ENCODE assay signal across 7 mouse cellular contexts in the genomic region with DNA sequence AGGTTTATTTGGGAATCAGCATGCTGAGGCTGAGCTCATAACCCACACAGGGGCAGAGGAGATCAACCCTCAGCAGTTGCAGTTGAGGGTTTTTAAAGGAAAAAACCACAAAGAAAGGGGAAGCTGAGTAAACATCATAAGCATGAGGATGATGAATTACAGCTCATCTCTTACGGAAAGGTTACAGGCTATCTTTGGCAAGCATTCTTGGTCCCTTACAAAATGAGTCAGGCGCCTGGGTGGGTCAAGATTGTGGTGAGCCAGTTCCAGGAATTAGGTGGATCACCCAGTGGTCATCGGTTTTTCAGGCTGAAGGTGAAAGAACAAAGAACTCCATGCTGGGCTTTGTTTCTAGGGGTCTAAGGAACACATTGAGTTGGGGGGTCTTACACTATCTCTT.
DNase-seq lines count a peak whose midpoint lies in the region; TF ChIP-seq lines count a peak whose summit lies in the region.
"Not testable (repeated sequence)": the region's sequence is repeated elsewhere in the genome, so short reads cannot be mapped to it uniquely, and the experiment has no call there.

No protein-coding gene starts in this region.

- H3K27ac ChIP-seq in MEL (ENCODE audit: control insufficient read depth, low read depth, low read length): not testable (repeated sequence)
- H3K27ac ChIP-seq in embryonic fibroblast, embryonic 13.5 days (ENCODE audit: insufficient read depth, low read length): peak overlapping the region; percentile 34; the same call in 1 of the 2 replicates

- H3K79me3 ChIP-seq in C2C12 (ENCODE audit: low read depth): not testable (repeated sequence)

- TF ChIP-seq POLR2A in MEL (IDR thresholded peaks at IDR 0.05; ENCODE audit: control insufficient read depth in 1 of 2, insufficient read depth in 1 of 2, low read depth in 1 of 2, low read length in 2 of 2, poor library complexity in 1 of 2); embryonic fibroblast, embryonic 13.5 days (IDR thresholded peaks at IDR 0.05; ENCODE audit: low read depth, low read length): not testable (repeated sequence)

- H3K9ac ChIP-seq in MEL (ENCODE audit: control insufficient read depth, low read depth, low read length, poor library complexity, severe bottlenecking): not testable (repeated sequence)

- TF ChIP-seq RAD21 in MEL (IDR thresholded peaks at IDR 0.05; ENCODE audit: low read depth, low read length): not testable (repeated sequence)

- not testable (repeated sequence) for TF ChIP-seq CTCF in C2C12 (IDR thresholded peaks at IDR 0.05; ENCODE audit: control insufficient read depth, insufficient read depth, insufficient read length); MEL (IDR thresholded peaks at IDR 0.05 in 2 of 3, conservative IDR thresholded peaks at IDR 0.05 in 1 of 3; ENCODE audit: control insufficient read depth in 1 of 3, insufficient read depth in 1 of 3, low read depth in 2 of 3, low read length in 3 of 3, poor library complexity in 1 of 3, severe bottlenecking in 1 of 3); embryonic fibroblast, embryonic 13.5 days (IDR thresholded peaks at IDR 0.05; ENCODE audit: borderline replicate concordance, insufficient read depth, low read length)

- H3K9me3 ChIP-seq in MEL (replicated peaks; ENCODE audit: insufficient read depth, low read length): not testable (repeated sequence)

- not testable (repeated sequence) for H3K4me1 ChIP-seq in MEL (ENCODE audit: control insufficient read depth in 1 of 2, insufficient read depth in 2 of 2, low read length in 2 of 2); embryonic fibroblast, embryonic 13.5 days (ENCODE audit: control insufficient read depth, insufficient read depth, low read length)

- not testable (repeated sequence) for H3K4me3 ChIP-seq in C2C12 (ENCODE audit: insufficient read depth, poor library complexity, severe bottlenecking); MEL (ENCODE audit: control insufficient read depth in 1 of 2, insufficient read depth in 1 of 2, low read depth in 2 of 2, low read length in 2 of 2); embryonic fibroblast, embryonic 13.5 days (ENCODE audit: insufficient read depth, low read length)

- not testable (repeated sequence) for TF ChIP-seq EP300 in MEL (IDR thresholded peaks at IDR 0.05; ENCODE audit: low read depth in 1 of 2, low read length in 2 of 2)

- DNase-seq in 3134 (ENCODE audit: extremely low read depth, insufficient read length, low spot score) (peak; percentile 35), 3T3-L1 (ENCODE audit: low read depth, low spot score) (peak; percentile 93), 416B (ENCODE audit: low read depth) (peak; percentile 24), MEL (ENCODE audit: low read depth, low spot score) (peak; percentile 17), MEL-GATA-1-ER (ENCODE audit: extremely low read depth, low read depth) (peak; percentile 5)

- not testable (repeated sequence) for H3K79me2 ChIP-seq in C2C12 (ENCODE audit: control insufficient read depth, insufficient read depth); MEL (ENCODE audit: control insufficient read depth, insufficient read depth, low read length, poor library complexity)

- not testable (repeated sequence) for H3K27me3 ChIP-seq in C2C12 (ENCODE audit: control insufficient read depth, insufficient read depth, insufficient read length); MEL (ENCODE audit: control insufficient read depth in 1 of 2, insufficient read depth in 2 of 2, low read length in 2 of 2)

- not testable (repeated sequence) for H3K36me3 ChIP-seq in C2C12 (ENCODE audit: control insufficient read depth, insufficient read depth); MEL (ENCODE audit: control insufficient read depth in 1 of 2, insufficient read depth in 2 of 2, low read length in 2 of 2)

- H3ac ChIP-seq in C2C12 (ENCODE audit: control insufficient read depth, insufficient read length, low read depth): not testable (repeated sequence)

TF ChIP-seq in C2C12, 6 proteins besides CTCF, POLR2A, EP300 and RAD21:
- TF ChIP-seq MAX (IDR thresholded peaks at IDR 0.05): peak; percentile 10

Comparison
In these comparisons a context has a peak if more than half of its experiments do, and no peak if none do; other contexts are left out.
1. DNase-seq: peak in every context shown above with its lines; median percentile 93 in 3T3-L1; 35 in 3134; 24 in 416B; 17 in MEL; 5 in MEL-GATA-1-ER.